Mouse (Mus musculus) kidney, postnatal 25 days (tissue): Measurements from ENCODE around the gene Slc25a11.
A peak's percentile ranks its signal among the peaks of the same experiment; 100 is the strongest.

ENCODE experiments used
- DNase-seq, 2 experiments: peaks; one replicate each; pipeline ENCODE4 v3.0.0; 2021; ENCODE audit warnings: mixed read lengths in 2 of 2

Gene Slc25a11

GRCm38 (mm10) chr11:70646691-70647650 lies at the start of gene Slc25a11, which contains the start of gene Rnf167:
Slc25a11 (minus strand) TSS chr11:70647479.
Rnf167 (plus strand) TSS chr11:70647235.
- DNase-seq = peak; percentile 99

GRCm38 (mm10) chr11:70693504-70693903 lies 46.2 kb upstream of the Slc25a11 start:
- no peak for DNase-seq

GRCm38 (mm10) chr11:70689578-70689977 lies 42.3 kb upstream of the Slc25a11 start:
- DNase-seq = peak; percentile 47 to 61

GRCm38 (mm10) chr11:70688372-70688771 lies 41.1 kb upstream of the Slc25a11 start:
- peak in 1 of 2 experiments; percentile 38 for DNase-seq

- peak; percentile 94 to 95 for DNase-seq
Observed at GRCm38 (mm10) chr11:70687601-70688199, 40.4 kb upstream of the Slc25a11 start, which contains the start of gene Camta2. Camta2 (minus strand) TSS chr11:70688105.

- peak; percentile 30 to 67 for DNase-seq
Observed at GRCm38 (mm10) chr11:70686901-70687566, 39.8 kb upstream of the Slc25a11 start.

GRCm38 (mm10) chr11:70683640-70684039 lies 36.4 kb upstream of the Slc25a11 start:
- DNase-seq = peak in 1 of 2 experiments; percentile 10

- DNase-seq = peak in 1 of 2 experiments; percentile 32
Observed at GRCm38 (mm10) chr11:70681897-70682581, 34.8 kb upstream of the Slc25a11 start.

- DNase-seq = peak in 1 of 2 experiments; percentile 35
Observed at GRCm38 (mm10) chr11:70681170-70681569, 33.9 kb upstream of the Slc25a11 start.

GRCm38 (mm10) chr11:70679894-70680293 lies 32.6 kb upstream of the Slc25a11 start:
- DNase-seq = peak in 1 of 2 experiments; percentile 34

GRCm38 (mm10) chr11:70679361-70679760 lies 32.1 kb upstream of the Slc25a11 start:
- peak in 1 of 2 experiments; percentile 32 for DNase-seq

GRCm38 (mm10) chr11:70678576-70678975 lies 31.3 kb upstream of the Slc25a11 start:
- peak in 1 of 2 experiments; percentile 31 for DNase-seq

GRCm38 (mm10) chr11:70678092-70678491 lies 30.8 kb upstream of the Slc25a11 start:
- peak in 1 of 2 experiments; percentile 28 for DNase-seq

- DNase-seq = peak in 1 of 2 experiments; percentile 42
Observed at GRCm38 (mm10) chr11:70674501-70674900, 27.2 kb upstream of the Slc25a11 start.

GRCm38 (mm10) chr11:70674014-70674413 lies 26.7 kb upstream of the Slc25a11 start:
- DNase-seq = peak in 1 of 2 experiments; percentile 25

GRCm38 (mm10) chr11:70671333-70672047 lies 24.2 kb upstream of the Slc25a11 start:
- peak in 1 of 2 experiments; percentile 61 for DNase-seq

- DNase-seq = peak; percentile 28 to 62
Observed at GRCm38 (mm10) chr11:70670483-70670882, 23.2 kb upstream of the Slc25a11 start.

- peak; percentile 78 to 84 for DNase-seq
Observed at GRCm38 (mm10) chr11:70669582-70670345, 22.5 kb upstream of the Slc25a11 start.

GRCm38 (mm10) chr11:70668771-70669505 lies 21.7 kb upstream of the Slc25a11 start, which contains the start of gene Spag7:
Spag7 (minus strand) TSS chr11:70669416.
- DNase-seq = peak; percentile 100

GRCm38 (mm10) chr11:70668335-70668770 lies 21.1 kb upstream of the Slc25a11 start:
- DNase-seq = no peak
